Mouse (Mus musculus) lung, adult 2 months (tissue): ENCODE measurements around the gene Dolk. TPM values are rescaled to one million over a fixed set of nuclear protein-coding genes. Genes with fewer than 3 reads are reported as not detected.

Experiments
- DNase-seq: peaks from one replicate; pipeline ENCODE4 v3.0.0; 2022
- H3K4me1 ChIP-seq: fragments of 200-500 bp; 2 replicates; pipeline ENCODE4 v1.6.1; 2011; ENCODE audit warnings: low read length; ENCODE audit not compliant: control insufficient read depth, insufficient read depth
- H3K4me3 ChIP-seq: fragments of 200-500 bp; replicated peaks from 2 replicates; pipeline ENCODE3; 2011; ENCODE audit warnings: low read depth, mild to moderate bottlenecking, control low read depth, low read length; ENCODE audit errors: extremely low read depth
- CTCF ChIP-seq: fragments of 200-500 bp; IDR thresholded peaks from 2 replicates; pipeline ENCODE4 v1.5.1; 2011; ENCODE audit warnings: mild to moderate bottlenecking, low read length, control low read depth; ENCODE audit not compliant: insufficient read depth
- POLR2A ChIP-seq: fragments of 200-500 bp; IDR thresholded peaks from 2 replicates; pipeline ENCODE4 v1.6.1; 2011; ENCODE audit warnings: low read depth, mild to moderate bottlenecking, control low read depth, low read length, borderline replicate concordance; ENCODE audit errors: extremely low read depth
- WGBS: fragments of 180-500 bp; shearing (Covaris S2); methylation state at CpG from one replicate; pipeline ENCODE4 v1.1.7; 2018; 5-methylcytosine and 5-hydroxymethylcytosine counted together
- polyA plus RNA-seq: library from polyadenylated mRNA; depleted of rRNA; stranded (reverse); fragments of >200 nt; gene quantifications from 2 replicates; pipeline ENCODE4 v1.2.3, GENCODE M21; 2012

Dolk gene
- polyA plus RNA-seq, 1 experiment: 22.2 TPM

GRCm38 (mm10) chr2:30270134-30270533 is 16.0 kb downstream of the Dolk start:
- Histone ChIP-seq H3K4me3 (no peak overlapping the region), H3K4me1 (peaks cover 6% of the 10 kb centered on the region; the same call in 1 of the 2 replicates)
- DNase-seq: peak; percentile 59
- TF ChIP-seq POLR2A: no peak
- TF ChIP-seq CTCF: peak; percentile 31; the same call in 1 of the 2 replicates
- WGBS: 3% methylated on average over 1 of the region's 1 CpGs

- 80% methylated on average over 17 of the region's 17 CpGs for whole genome bisulfite sequencing
- no peak for TF ChIP-seq CTCF
- no peak for TF ChIP-seq POLR2A
- DNase-seq: no peak
- no peak overlapping the region for H3K4me3 ChIP-seq
- peaks cover 6% of the 10 kb centered on the region; the same call in 1 of the 2 replicates for H3K4me1 ChIP-seq
Observed at GRCm38 (mm10) chr2:30269241-30269990, 16.7 kb downstream of the Dolk start.

- H3K4me3 ChIP-seq: no peak overlapping the region
- no peak for TF ChIP-seq CTCF
- TF ChIP-seq POLR2A: no peak
- peaks cover 6% of the 10 kb centered on the region; the same call in 1 of the 2 replicates for H3K4me1 ChIP-seq
- 44% methylated on average over 4 of the region's 4 CpGs for WGBS
- DNase-seq: no peak
Observed at GRCm38 (mm10) chr2:30268371-30268770, 17.8 kb downstream of the Dolk start.

- peaks cover 9% of the 10 kb centered on the region for H3K4me1 ChIP-seq
- WGBS: 96% methylated on average over 2 of the region's 2 CpGs
- TF ChIP-seq CTCF: no peak
- no peak for TF ChIP-seq POLR2A
- no peak for DNase-seq
- H3K4me3 ChIP-seq: no peak overlapping the region
Observed at GRCm38 (mm10) chr2:30267466-30267865, 18.7 kb downstream of the Dolk start.

GRCm38 (mm10) chr2:30266392-30266941 is 19.7 kb downstream of the Dolk start:
- DNase-seq: peak; percentile 34
- H3K4me3 ChIP-seq: no peak overlapping the region
- peaks cover 9% of the 10 kb centered on the region for H3K4me1 ChIP-seq
- 10% methylated on average over 4 of the region's 4 CpGs for WGBS
- TF ChIP-seq POLR2A (peak; percentile 37; the same call in 1 of the 2 replicates), CTCF (no peak)

GRCm38 (mm10) chr2:30265767-30266253 is 20.3 kb downstream of the Dolk start, which contains the start of gene Phyhd1:
Phyhd1 (plus strand) TSS chr2:30266203.
- 29% methylated on average over 5 of the region's 5 CpGs for WGBS
- TF ChIP-seq CTCF: no peak
- peak; percentile 26; the same call in 1 of the 2 replicates for TF ChIP-seq POLR2A
- no peak for DNase-seq
- H3K4me3 ChIP-seq: no peak within 1 kb of the TSS
- peaks cover 9% of the 10 kb centered on the region for H3K4me1 ChIP-seq

- no peak for DNase-seq
- TF ChIP-seq CTCF (no peak), POLR2A (no peak)
- H3K4me1 ChIP-seq: peaks cover 12% of the 10 kb centered on the region
- H3K4me3 ChIP-seq: no peak overlapping the region
- WGBS: 47% methylated on average over 7 of the region's 7 CpGs
Observed at GRCm38 (mm10) chr2:30264671-30265519, 21.2 kb downstream of the Dolk start.

- no peak for TF ChIP-seq POLR2A
- no peak for TF ChIP-seq CTCF
- Histone ChIP-seq H3K4me1 (peaks cover 14% of the 10 kb centered on the region), H3K4me3 (no peak overlapping the region)
- 83% methylated on average over 6 of the region's 6 CpGs for WGBS
- peak; percentile 3 for DNase-seq
Observed at GRCm38 (mm10) chr2:30263811-30264210, 22.3 kb downstream of the Dolk start.

- 35% methylated on average over 4 of the region's 4 CpGs for WGBS
- Histone ChIP-seq H3K4me1 (peaks cover 19% of the 10 kb centered on the region), H3K4me3 (no peak overlapping the region)
- DNase-seq: peak; percentile 35
- TF ChIP-seq CTCF (no peak), POLR2A (no peak)
Observed at GRCm38 (mm10) chr2:30262840-30263441, 23.2 kb downstream of the Dolk start.
